Mouse (Mus musculus): ENCODE data around the gene Ercc4. TPM values are rescaled to one million over a fixed set of nuclear protein-coding genes. Genes with fewer than 3 reads are reported as not detected.

The Ercc4 gene
- polyA plus RNA-seq, 1 experiment from 2014 or later: 17.6 TPM

- Histone ChIP-seq H3K4me3 (no peak overlapping the region), H3K9ac (replicated peaks) (no peak overlapping the region), H3K4me1 (no peaks in the 10 kb centered on the region), H3K4me2 (replicated peaks) (no peak overlapping the region), H3K9me3 (no peaks in the 10 kb centered on the region), H3K27ac (replicated peaks) (no peak overlapping the region), H3K36me3 (peaks cover 40% of the 10 kb centered on the region), H3K27me3 (no peaks in the 10 kb centered on the region)
- no peak for ATAC-seq (ENCODE audit: low FRiP score, low read depth)
- 97% methylated on average over 2 of the region's 2 CpGs for WGBS
These were observed 9.3 kb downstream of the Ercc4 start for GRCm38 (mm10) chr16:13118754-13119294.

- no peak for ATAC-seq (ENCODE audit: low FRiP score, low read depth)
- Histone ChIP-seq H3K27ac (replicated peaks) (no peak overlapping the region), H3K4me2 (replicated peaks) (no peak overlapping the region), H3K4me3 (no peak overlapping the region), H3K36me3 (peaks cover 40% of the 10 kb centered on the region), H3K9me3 (no peaks in the 10 kb centered on the region), H3K4me1 (no peaks in the 10 kb centered on the region), H3K27me3 (no peaks in the 10 kb centered on the region), H3K9ac (replicated peaks) (no peak overlapping the region)
- 91% methylated on average over 3 of the region's 3 CpGs for WGBS
These were observed 10.3 kb downstream of the Ercc4 start for GRCm38 (mm10) chr16:13119641-13120350.

- Histone ChIP-seq H3K27me3 (no peaks in the 10 kb centered on the region), H3K4me3 (no peak overlapping the region), H3K9me3 (no peaks in the 10 kb centered on the region), H3K4me2 (replicated peaks) (no peak overlapping the region), H3K27ac (replicated peaks) (no peak overlapping the region), H3K4me1 (no peaks in the 10 kb centered on the region), H3K9ac (replicated peaks) (no peak overlapping the region), H3K36me3 (peaks cover 77% of the 10 kb centered on the region)
- WGBS: 94% methylated on average over 8 of the region's 8 CpGs
- ATAC-seq (ENCODE audit: low FRiP score, low read depth): no peak
These were observed 15.9 kb downstream of the Ercc4 start for GRCm38 (mm10) chr16:13125357-13125756.

- no peak overlapping the region for H3K27ac ChIP-seq (replicated peaks)
- WGBS: 94% methylated on average over 10 of the region's 10 CpGs
- no peak for ATAC-seq (ENCODE audit: low FRiP score, low read depth)
- no peak overlapping the region for H3K4me2 ChIP-seq (replicated peaks)
- H3K9me3 ChIP-seq: no peaks in the 10 kb centered on the region
- H3K9ac ChIP-seq (replicated peaks): no peak overlapping the region
- no peaks in the 10 kb centered on the region for H3K27me3 ChIP-seq
- H3K4me1 ChIP-seq: no peaks in the 10 kb centered on the region
- H3K36me3 ChIP-seq: peaks cover 76% of the 10 kb centered on the region
- H3K4me3 ChIP-seq: no peak overlapping the region
These were observed 18.1 kb downstream of the Ercc4 start for GRCm38 (mm10) chr16:13127566-13127965.

- 43% methylated on average over 14 of the region's 14 CpGs for WGBS
- Histone ChIP-seq H3K4me3 (no peak overlapping the region), H3K36me3 (peaks cover 66% of the 10 kb centered on the region), H3K4me1 (no peaks in the 10 kb centered on the region), H3K27me3 (no peaks in the 10 kb centered on the region), H3K27ac (replicated peaks) (no peak overlapping the region), H3K4me2 (replicated peaks) (no peak overlapping the region), H3K9ac (replicated peaks) (no peak overlapping the region), H3K9me3 (no peaks in the 10 kb centered on the region)
- ATAC-seq (ENCODE audit: low FRiP score, low read depth): no peak
These were observed 20.9 kb downstream of the Ercc4 start for GRCm38 (mm10) chr16:13130412-13130811.

- WGBS: 92% methylated on average over 6 of the region's 6 CpGs
- H3K9me3 ChIP-seq: no peaks in the 10 kb centered on the region
- no peak overlapping the region for H3K9ac ChIP-seq (replicated peaks)
- no peak for ATAC-seq (ENCODE audit: low FRiP score, low read depth)
- no peak overlapping the region for H3K4me3 ChIP-seq
- peaks cover 22% of the 10 kb centered on the region for H3K36me3 ChIP-seq
- H3K27me3 ChIP-seq: no peaks in the 10 kb centered on the region
- H3K4me1 ChIP-seq: no peaks in the 10 kb centered on the region
- H3K4me2 ChIP-seq (replicated peaks): no peak overlapping the region
- H3K27ac ChIP-seq (replicated peaks): no peak overlapping the region
These were observed 31.7 kb downstream of the Ercc4 start for GRCm38 (mm10) chr16:13141220-13141619.

GRCm38 (mm10) chr16:13143932-13144331, 34.4 kb downstream of the Ercc4 start:
- H3K9ac ChIP-seq (replicated peaks): no peak overlapping the region
- no peak overlapping the region for H3K4me2 ChIP-seq (replicated peaks)
- H3K36me3 ChIP-seq: peaks cover 44% of the 10 kb centered on the region
- H3K9me3 ChIP-seq: no peaks in the 10 kb centered on the region
- no peak overlapping the region for H3K27ac ChIP-seq (replicated peaks)
- H3K4me3 ChIP-seq: no peak overlapping the region
- ATAC-seq (ENCODE audit: low FRiP score, low read depth): no peak
- WGBS: 91% methylated on average over 7 of the region's 7 CpGs
- no peaks in the 10 kb centered on the region for H3K27me3 ChIP-seq
- no peaks in the 10 kb centered on the region for H3K4me1 ChIP-seq

DNA sequence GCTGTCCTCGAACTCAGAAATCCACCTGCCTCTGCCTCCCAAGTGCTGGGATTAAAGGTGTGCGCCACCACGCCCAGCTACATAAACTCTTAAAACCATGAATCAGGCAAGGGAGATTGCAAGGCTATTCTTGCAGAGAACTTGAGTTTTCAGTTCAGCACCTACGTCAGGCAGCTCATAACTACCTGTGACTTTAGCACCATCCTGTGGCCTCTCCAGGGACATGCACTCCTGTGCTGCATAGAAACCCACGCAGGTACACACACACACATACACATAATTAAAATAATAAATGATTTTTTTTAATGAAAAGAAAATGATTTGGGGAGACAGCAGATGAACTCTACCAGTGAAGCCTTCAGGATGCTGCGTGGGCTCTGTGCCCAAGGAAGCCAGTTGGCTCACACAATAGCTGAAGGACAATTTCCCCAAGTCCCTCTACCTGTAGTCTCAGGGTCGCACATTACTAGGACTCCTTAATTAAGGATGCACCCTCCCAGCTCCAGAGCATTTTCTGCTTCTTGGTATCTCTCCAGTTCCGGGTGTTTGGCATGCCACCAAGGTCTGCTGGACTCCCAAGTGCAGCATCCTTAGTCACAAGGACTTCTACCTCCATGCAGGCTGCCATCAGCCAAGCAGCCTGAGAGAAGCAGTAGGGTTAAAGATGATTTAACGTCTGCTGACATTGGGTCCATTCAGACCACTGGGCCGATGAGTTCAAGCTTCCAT, 35.4 kb downstream of the Ercc4 start:
- Histone ChIP-seq H3K9me3 (no peaks in the 10 kb centered on the region), H3K4me3 (no peak overlapping the region), H3K27me3 (no peaks in the 10 kb centered on the region), H3K27ac (replicated peaks) (no peak overlapping the region), H3K4me2 (replicated peaks) (no peak overlapping the region), H3K36me3 (peaks cover 52% of the 10 kb centered on the region), H3K9ac (replicated peaks) (no peak overlapping the region), H3K4me1 (no peaks in the 10 kb centered on the region)
- 92% methylated on average over 10 of the region's 10 CpGs for WGBS
- ATAC-seq (ENCODE audit: low FRiP score, low read depth): no peak

DNA sequence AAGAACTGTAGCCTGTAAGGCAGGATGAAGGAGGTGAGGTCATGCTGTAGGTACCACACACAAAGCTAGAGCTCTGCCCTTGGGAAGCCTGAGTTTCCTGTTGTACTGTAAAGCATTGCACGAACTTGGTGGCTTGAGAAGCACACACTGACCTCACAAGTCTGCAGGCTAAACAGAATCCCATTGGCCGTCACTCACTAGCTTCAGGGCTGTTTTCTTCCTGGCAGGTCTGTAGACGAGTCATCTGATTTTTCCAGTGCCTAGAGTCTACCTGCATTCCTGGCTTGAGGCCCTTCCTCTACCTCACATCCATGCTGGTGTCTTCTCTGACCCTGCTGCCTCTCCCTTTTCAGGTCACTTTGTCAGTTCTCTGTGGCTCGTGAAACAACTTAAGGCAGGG, 36.7 kb downstream of the Ercc4 start:
- Histone ChIP-seq H3K9ac (replicated peaks) (no peak overlapping the region), H3K27ac (replicated peaks) (no peak overlapping the region), H3K4me2 (replicated peaks) (no peak overlapping the region), H3K4me3 (no peak overlapping the region), H3K36me3 (peaks cover 50% of the 10 kb centered on the region), H3K9me3 (no peaks in the 10 kb centered on the region), H3K27me3 (no peaks in the 10 kb centered on the region), H3K4me1 (no peaks in the 10 kb centered on the region)
- ATAC-seq (ENCODE audit: low FRiP score, low read depth): no peak
- 89% methylated on average over 4 of the region's 4 CpGs for WGBS

DNA sequence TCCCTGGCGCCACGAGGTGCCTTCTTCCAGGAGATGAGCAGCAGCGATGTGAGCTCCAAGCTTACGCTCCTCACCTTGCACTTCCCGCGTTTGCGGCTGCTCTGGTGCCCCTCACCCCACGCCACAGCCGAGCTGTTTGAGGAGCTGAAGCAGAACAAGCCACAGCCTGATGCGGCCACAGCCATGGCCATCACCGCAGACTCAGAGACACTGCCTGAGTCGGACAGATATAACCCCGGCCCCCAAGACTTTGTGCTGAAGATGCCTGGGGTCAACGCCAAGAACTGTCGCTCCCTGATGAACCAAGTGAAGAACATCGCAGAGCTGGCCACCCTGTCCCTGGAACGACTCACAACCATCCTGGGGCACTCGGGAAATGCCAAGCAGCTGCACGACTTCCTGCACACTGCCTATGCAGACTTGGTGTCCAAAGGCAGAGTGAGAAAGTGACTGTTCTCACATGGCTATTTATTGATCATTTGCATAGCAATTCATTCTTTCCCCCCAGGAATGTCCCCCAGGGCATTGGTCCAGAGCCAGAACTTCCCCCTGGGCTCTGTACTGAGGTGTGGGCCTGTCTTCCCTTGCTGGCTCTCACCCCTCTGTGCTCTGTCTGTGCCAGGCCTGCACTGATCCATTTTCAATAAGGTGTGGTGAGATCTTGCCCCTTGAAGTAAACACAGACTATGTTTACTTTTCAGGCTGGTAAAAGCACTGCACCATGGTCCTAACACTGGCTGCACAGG, 38.5 kb downstream of the Ercc4 start:
- no peaks in the 10 kb centered on the region for H3K9me3 ChIP-seq
- H3K9ac ChIP-seq (replicated peaks): no peak overlapping the region
- ATAC-seq (ENCODE audit: low FRiP score, low read depth): no peak
- no peaks in the 10 kb centered on the region for H3K27me3 ChIP-seq
- no peak overlapping the region for H3K4me3 ChIP-seq
- no peak overlapping the region for H3K27ac ChIP-seq (replicated peaks)
- H3K4me1 ChIP-seq: no peaks in the 10 kb centered on the region
- H3K4me2 ChIP-seq (replicated peaks): no peak overlapping the region
- 93% methylated on average over 19 of the region's 19 CpGs for WGBS
- peaks cover 46% of the 10 kb centered on the region for H3K36me3 ChIP-seq

GRCm38 (mm10) chr16:13149950-13150349, 40.5 kb downstream of the Ercc4 start:
- WGBS: 95% methylated on average over 8 of the region's 8 CpGs
- no peak for ATAC-seq (ENCODE audit: low FRiP score, low read depth)
- no peak overlapping the region for H3K9ac ChIP-seq (replicated peaks)
- H3K36me3 ChIP-seq: peaks cover 38% of the 10 kb centered on the region
- no peaks in the 10 kb centered on the region for H3K4me1 ChIP-seq
- H3K9me3 ChIP-seq: no peaks in the 10 kb centered on the region
- H3K27ac ChIP-seq (replicated peaks): no peak overlapping the region
- no peak overlapping the region for H3K4me3 ChIP-seq
- no peak overlapping the region for H3K4me2 ChIP-seq (replicated peaks)
- no peaks in the 10 kb centered on the region for H3K27me3 ChIP-seq

DNA sequence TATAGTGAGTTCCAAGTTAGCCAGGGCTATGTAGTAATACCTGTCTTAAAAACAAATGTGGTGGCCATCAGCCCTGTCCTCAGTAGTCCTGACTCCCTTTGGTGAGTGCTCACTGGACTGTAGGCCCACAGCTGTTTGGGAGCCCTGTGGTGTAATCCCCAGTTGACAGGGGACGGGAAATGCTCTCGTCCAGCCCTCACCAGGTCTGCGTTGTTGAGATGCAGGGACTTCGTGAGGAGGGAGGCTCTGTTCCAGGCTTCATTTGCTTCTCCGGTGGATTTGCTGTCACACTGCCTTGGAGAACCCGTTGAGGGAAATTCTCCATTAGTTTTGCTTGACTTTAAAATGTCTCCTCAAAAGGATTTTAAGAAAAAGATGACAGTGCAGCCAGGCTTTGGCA, 41.3 kb downstream of the Ercc4 start:
- no peak for ATAC-seq (ENCODE audit: low FRiP score, low read depth)

More for the DNA sequence above, 41.3 kb downstream of the Ercc4 start:
- Histone ChIP-seq H3K27ac (replicated peaks) (no peak overlapping the region), H3K9me3 (no peaks in the 10 kb centered on the region), H3K4me1 (no peaks in the 10 kb centered on the region), H3K36me3 (peaks cover 35% of the 10 kb centered on the region), H3K27me3 (no peaks in the 10 kb centered on the region), H3K4me3 (no peak overlapping the region), H3K9ac (replicated peaks) (no peak overlapping the region), H3K4me2 (replicated peaks) (no peak overlapping the region)
- WGBS: 89% methylated on average over 6 of the region's 6 CpGs
